Mouse (Mus musculus): ENCODE results near the gene Arhgap25. TPM values are rescaled to one million over a fixed set of nuclear protein-coding genes. Genes with fewer than 3 reads are reported as not detected.
"Not testable (repeated sequence)": the region's sequence is repeated elsewhere in the genome, so short reads cannot be mapped to it uniquely, and the experiment has no call there.

The Arhgap25 gene
- polyA plus RNA-seq, 1 experiment from 2014 or later, result 7.6 TPM

GRCm38 (mm10) chr6:87499791-87500190 is 33.3 kb downstream of the Arhgap25 start:
- Histone ChIP-seq H3K9me3 (no peaks in the 10 kb centered on the region), H3K4me2 (no peak overlapping the region), H3K36me3 (no peaks in the 10 kb centered on the region), H3K27me3 (no peaks in the 10 kb centered on the region), H3K27ac (no peak overlapping the region), H3K4me3 (no peak overlapping the region), H3K9ac (no peak overlapping the region), H3K4me1 (no peaks in the 10 kb centered on the region)
- ATAC-seq (ENCODE audit: insufficient number of reproducible peaks, low FRiP score, low TSS enrichment, low read depth), result no peak
- 40% methylated on average over 6 of the region's 6 CpGs for WGBS

GRCm38 (mm10) chr6:87496143-87496542 is 36.9 kb downstream of the Arhgap25 start:
- Histone ChIP-seq H3K4me3 (peak overlapping the region; percentile 11; the same call in 1 of the 2 replicates), H3K27ac (no peak overlapping the region), H3K36me3 (no peaks in the 10 kb centered on the region), H3K4me1 (no peaks in the 10 kb centered on the region), H3K27me3 (no peaks in the 10 kb centered on the region), H3K9me3 (no peaks in the 10 kb centered on the region), H3K9ac (no peak overlapping the region), H3K4me2 (no peak overlapping the region)
- ATAC-seq (ENCODE audit: insufficient number of reproducible peaks, low FRiP score, low TSS enrichment, low read depth), result no peak
- 74% methylated on average over 9 of the region's 9 CpGs for WGBS

- no peak overlapping the region for H3K4me3 ChIP-seq
- H3K36me3 ChIP-seq, result no peaks in the 10 kb centered on the region
- WGBS, result 40% methylated on average over 9 of the region's 9 CpGs
- H3K4me1 ChIP-seq, result no peaks in the 10 kb centered on the region
- H3K9ac ChIP-seq, result no peak overlapping the region
- H3K27me3 ChIP-seq, result no peaks in the 10 kb centered on the region
- H3K4me2 ChIP-seq, result no peak overlapping the region
- ATAC-seq (ENCODE audit: insufficient number of reproducible peaks, low FRiP score, low TSS enrichment, low read depth), result no peak
- no peaks in the 10 kb centered on the region for H3K9me3 ChIP-seq
- H3K27ac ChIP-seq, result no peak overlapping the region
These were observed 38.7 kb downstream of the Arhgap25 start for GRCm38 (mm10) chr6:87494339-87494738.

GRCm38 (mm10) chr6:87487657-87488426 is 45.2 kb downstream of the Arhgap25 start:
- WGBS, result 65% methylated on average over 6 of the region's 6 CpGs
- no peaks in the 10 kb centered on the region for H3K36me3 ChIP-seq
- no peaks in the 10 kb centered on the region for H3K9me3 ChIP-seq
- peaks cover 14% of the 10 kb centered on the region; the same call in 1 of the 2 replicates for H3K4me1 ChIP-seq
- H3K27ac ChIP-seq, result no peak overlapping the region
- H3K9ac ChIP-seq, result no peak overlapping the region
- no peak overlapping the region for H3K4me3 ChIP-seq
- no peaks in the 10 kb centered on the region for H3K27me3 ChIP-seq
- no peak for ATAC-seq (ENCODE audit: insufficient number of reproducible peaks, low FRiP score, low TSS enrichment, low read depth)
- H3K4me2 ChIP-seq, result no peak overlapping the region

- no peak overlapping the region for H3K27ac ChIP-seq
- H3K9ac ChIP-seq, result no peak overlapping the region
- peaks cover 17% of the 10 kb centered on the region for H3K4me1 ChIP-seq
- no peak overlapping the region for H3K4me2 ChIP-seq
- no peaks in the 10 kb centered on the region for H3K36me3 ChIP-seq
- 44% methylated on average over 5 of the region's 5 CpGs for WGBS
- no peak overlapping the region for H3K4me3 ChIP-seq
- H3K9me3 ChIP-seq, result no peaks in the 10 kb centered on the region
- no peak for ATAC-seq (ENCODE audit: insufficient number of reproducible peaks, low FRiP score, low TSS enrichment, low read depth)
- H3K27me3 ChIP-seq, result no peaks in the 10 kb centered on the region
These were observed 48.3 kb downstream of the Arhgap25 start for GRCm38 (mm10) chr6:87484806-87485205.

- Histone ChIP-seq H3K4me3 (no peak overlapping the region), H3K36me3 (no peaks in the 10 kb centered on the region), H3K27ac (peak overlapping the region; percentile 65), H3K27me3 (no peaks in the 10 kb centered on the region), H3K4me2 (no peak overlapping the region), H3K4me1 (peaks cover 18% of the 10 kb centered on the region), H3K9me3 (no peaks in the 10 kb centered on the region), H3K9ac (no peak overlapping the region)
- ATAC-seq (ENCODE audit: insufficient number of reproducible peaks, low FRiP score, low TSS enrichment, low read depth), result no peak
- 52% methylated on average over 3 of the region's 3 CpGs for WGBS
These were observed 49.2 kb downstream of the Arhgap25 start for GRCm38 (mm10) chr6:87483900-87484289.

- Histone ChIP-seq H3K27me3 (no peaks in the 10 kb centered on the region), H3K4me2 (0 out of 2 replicates have a peak overlapping the region, but pooled peaks have one; percentile 12), H3K36me3 (no peaks in the 10 kb centered on the region), H3K27ac (peak overlapping the region; percentile 65), H3K9me3 (no peaks in the 10 kb centered on the region), H3K4me3 (peak overlapping the region; percentile 17), H3K9ac (no peak overlapping the region), H3K4me1 (peaks cover 18% of the 10 kb centered on the region)
- no peak for ATAC-seq (ENCODE audit: insufficient number of reproducible peaks, low FRiP score, low TSS enrichment, low read depth)
- 37% methylated on average over 12 of the region's 12 CpGs for WGBS
These were observed 49.7 kb downstream of the Arhgap25 start for GRCm38 (mm10) chr6:87483224-87483899.

GRCm38 (mm10) chr6:87479291-87479999 is 53.6 kb downstream of the Arhgap25 start:
- H3K4me2 ChIP-seq, result no peak overlapping the region
- no peaks in the 10 kb centered on the region for H3K9me3 ChIP-seq
- WGBS, result 43% methylated on average over 5 of the region's 5 CpGs
- peaks cover 18% of the 10 kb centered on the region for H3K4me1 ChIP-seq
- H3K27ac ChIP-seq, result no peak overlapping the region
- no peaks in the 10 kb centered on the region for H3K36me3 ChIP-seq
- ATAC-seq (ENCODE audit: insufficient number of reproducible peaks, low FRiP score, low TSS enrichment, low read depth), result no peak
- no peaks in the 10 kb centered on the region for H3K27me3 ChIP-seq
- H3K9ac ChIP-seq, result no peak overlapping the region
- H3K4me3 ChIP-seq, result no peak overlapping the region

GRCm38 (mm10) chr6:87478847-87479246 is 54.2 kb downstream of the Arhgap25 start:
- no peak overlapping the region for H3K9ac ChIP-seq
- peaks cover 13% of the 10 kb centered on the region for H3K4me1 ChIP-seq
- H3K4me3 ChIP-seq, result no peak overlapping the region
- no peaks in the 10 kb centered on the region for H3K9me3 ChIP-seq
- no peaks in the 10 kb centered on the region for H3K27me3 ChIP-seq
- ATAC-seq (ENCODE audit: insufficient number of reproducible peaks, low FRiP score, low TSS enrichment, low read depth), result no peak
- H3K27ac ChIP-seq, result no peak overlapping the region
- 52% methylated on average over 4 of the region's 4 CpGs for WGBS
- H3K4me2 ChIP-seq, result no peak overlapping the region
- no peaks in the 10 kb centered on the region for H3K36me3 ChIP-seq

GRCm38 (mm10) chr6:87475223-87475622 is 57.8 kb downstream of the Arhgap25 start:
- Histone ChIP-seq H3K4me1 (peaks cover 4% of the 10 kb centered on the region; the same call in 1 of the 2 replicates), H3K27ac (no peak overlapping the region), H3K27me3 (no peaks in the 10 kb centered on the region), H3K9me3 (no peaks in the 10 kb centered on the region), H3K36me3 (no peaks in the 10 kb centered on the region), H3K9ac (no peak overlapping the region), H3K4me3 (no peak overlapping the region), H3K4me2 (no peak overlapping the region)
- 82% methylated on average over 5 of the region's 5 CpGs for WGBS
- no peak for ATAC-seq (ENCODE audit: insufficient number of reproducible peaks, low FRiP score, low TSS enrichment, low read depth)

- not testable (repeated sequence) for H3K4me1 ChIP-seq; H3K9ac ChIP-seq; H3K27me3 ChIP-seq; ATAC-seq (ENCODE audit: insufficient number of reproducible peaks, low FRiP score, low TSS enrichment, low read depth); H3K4me2 ChIP-seq; H3K27ac ChIP-seq; H3K9me3 ChIP-seq; H3K36me3 ChIP-seq; H3K4me3 ChIP-seq
- 86% methylated on average over 12 of the region's 12 CpGs for WGBS
These were observed 63.0 kb downstream of the Arhgap25 start for GRCm38 (mm10) chr6:87470098-87470497.

GRCm38 (mm10) chr6:87468372-87468771 is 64.7 kb downstream of the Arhgap25 start:
- H3K27ac ChIP-seq, result no peak overlapping the region
- WGBS, result 79% methylated on average over 10 of the region's 10 CpGs

More at GRCm38 (mm10) chr6:87468372-87468771, 64.7 kb downstream of the Arhgap25 start:
- Histone ChIP-seq H3K4me2 (no peak overlapping the region), H3K36me3 (no peaks in the 10 kb centered on the region), H3K9ac (no peak overlapping the region), H3K4me3 (no peak overlapping the region), H3K9me3 (no peaks in the 10 kb centered on the region), H3K4me1 (peaks cover 7% of the 10 kb centered on the region; the same call in 1 of the 2 replicates), H3K27me3 (no peaks in the 10 kb centered on the region)
- no peak for ATAC-seq (ENCODE audit: insufficient number of reproducible peaks, low FRiP score, low TSS enrichment, low read depth)
